In the genomic region with DNA sequence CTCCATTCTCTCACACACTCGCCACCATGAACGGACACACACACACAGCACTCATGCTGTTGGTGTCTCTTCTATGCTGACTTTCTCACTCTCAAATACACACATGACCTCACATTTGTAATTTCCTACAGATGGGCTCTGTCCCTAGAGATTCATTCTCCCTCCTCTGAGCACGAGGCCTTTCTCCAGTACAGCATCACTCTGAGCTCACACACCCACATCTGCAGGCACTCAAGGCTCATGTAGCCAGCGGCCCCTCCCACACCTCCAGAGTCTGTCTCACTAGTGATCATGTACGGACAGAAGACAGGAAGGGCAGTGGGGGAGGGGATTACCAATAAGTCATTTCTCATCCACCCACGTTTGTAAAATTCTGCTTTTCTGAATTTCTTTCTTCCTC, we compare ENCODE assay signal across 24 mouse cellular contexts. TPM values are rescaled to one million over a fixed set of nuclear protein-coding genes. Genes with fewer than 3 reads are reported as not detected.
DNase-seq lines count a peak whose midpoint lies in the region; ATAC-seq lines count a peak whose summit lies in the region.
"Had no signal": no experiment of that assay in that cellular context is flagged by ENCODE, and none has a peak within 500 bp of the region (broad histone marks: within the 10 kb centered on the region; RNA-seq: fewer than 3 reads in every experiment).

No protein-coding gene starts in this region.

- WGBS in limb, embryonic 11.5 days: 54% methylated on average over 6 of the region's 6 CpGs
- WGBS in limb, embryonic 10.5 days: 57% methylated on average over 6 of the region's 6 CpGs
- WGBS in embryonic facial prominence, embryonic 14.5 days: 38% methylated on average over 6 of the region's 6 CpGs
- 58% methylated on average over 6 of the region's 6 CpGs for WGBS in neural tube, embryonic 11.5 days

- peak; percentile 23 for DNase-seq in limb, embryonic 11.5 days (ENCODE audit: low spot score)
- no peak for DNase-seq in limb, embryonic 10.5 days (ENCODE audit: low spot score)
- peak; percentile 54 for DNase-seq in NIH3T3 (ENCODE audit: low read depth)
- peak; percentile 60 for DNase-seq in embryonic facial prominence, embryonic 14.5 days (ENCODE audit: low spot score)
- peak; percentile 19 for DNase-seq in neural tube, embryonic 11.5 days (ENCODE audit: low spot score)
- DNase-seq in right cerebral cortex, postnatal 4 days: no peak
- DNase-seq in right cerebral cortex, adult 18-20 months: no peak
- DNase-seq in heart, adult 11 months: no peak
- DNase-seq: adrenal gland, postnatal 10 days; cerebellum, adult 9-11 months; gastrocnemius, postnatal 36 days; heart, postnatal 14 days; lung, adult 2 months; lung, postnatal 4 days; spleen, adult 18-20 months; thymus, postnatal 4 days had no signal

- no peaks in the 10 kb centered on the region for H3K36me3 ChIP-seq in limb, embryonic 11.5 days (ENCODE audit: control insufficient read depth, insufficient read depth, low read length)
- no peaks in the 10 kb centered on the region for H3K36me3 ChIP-seq in limb, embryonic 10.5 days
- no peaks in the 10 kb centered on the region for H3K36me3 ChIP-seq in embryonic facial prominence, embryonic 14.5 days (ENCODE audit: control insufficient read depth, insufficient read depth, low read length)
- no peaks in the 10 kb centered on the region for H3K36me3 ChIP-seq in neural tube, embryonic 11.5 days (ENCODE audit: control insufficient read depth, insufficient read depth, low read length)
- H3K36me3 ChIP-seq: heart, embryonic 10.5 days; hindbrain, embryonic 15.5 days; kidney, embryonic 15.5 days; liver, embryonic 12.5 days; midbrain, embryonic 10.5 days had no signal

- no peaks in the 10 kb centered on the region for H3K27me3 ChIP-seq in limb, embryonic 11.5 days (ENCODE audit: control insufficient read depth, insufficient read depth, low read length)
- H3K27me3 ChIP-seq in limb, embryonic 10.5 days (ENCODE audit: low read depth, poor library complexity, severe bottlenecking): no peaks in the 10 kb centered on the region
- H3K27me3 ChIP-seq in embryonic facial prominence, embryonic 14.5 days (replicated peaks; ENCODE audit: control insufficient read depth, insufficient read depth, low read length): no peaks in the 10 kb centered on the region
- H3K27me3 ChIP-seq in neural tube, embryonic 11.5 days (ENCODE audit: control insufficient read depth, insufficient read depth, low read length): no peaks in the 10 kb centered on the region
- H3K27me3 ChIP-seq: hindbrain, embryonic 15.5 days; kidney, embryonic 15.5 days; liver, embryonic 12.5 days had no signal

- no peaks in the 10 kb centered on the region for H3K9me3 ChIP-seq in limb, embryonic 11.5 days (ENCODE audit: control insufficient read depth, low read length)
- H3K9me3 ChIP-seq in limb, embryonic 10.5 days (replicated peaks): no peaks in the 10 kb centered on the region
- no peaks in the 10 kb centered on the region for H3K9me3 ChIP-seq in embryonic facial prominence, embryonic 14.5 days (ENCODE audit: control insufficient read depth, low read length)
- no peaks in the 10 kb centered on the region for H3K9me3 ChIP-seq in neural tube, embryonic 11.5 days (ENCODE audit: control insufficient read depth, low read length)
- H3K9me3 ChIP-seq: heart, embryonic 10.5 days; hindbrain, embryonic 15.5 days; kidney, embryonic 15.5 days; liver, embryonic 12.5 days; midbrain, embryonic 10.5 days had no signal

- no peaks in the 10 kb centered on the region for H3K4me1 ChIP-seq in limb, embryonic 11.5 days (ENCODE audit: control insufficient read depth, insufficient read depth, low read length)
- H3K4me1 ChIP-seq in limb, embryonic 10.5 days: peaks cover 7% of the 10 kb centered on the region; the same call in 1 of the 2 replicates
- H3K4me1 ChIP-seq in embryonic facial prominence, embryonic 14.5 days (ENCODE audit: control insufficient read depth, insufficient read depth, low read length): no peaks in the 10 kb centered on the region
- no peaks in the 10 kb centered on the region for H3K4me1 ChIP-seq in neural tube, embryonic 11.5 days (ENCODE audit: control insufficient read depth, insufficient read depth, low read length)
- H3K4me1 ChIP-seq: heart, embryonic 10.5 days; hindbrain, embryonic 15.5 days; liver, embryonic 12.5 days; midbrain, embryonic 10.5 days had no signal

- peak; percentile 67; the same call in 1 of the 2 replicates for ATAC-seq in limb, embryonic 11.5 days (ENCODE audit: insufficient number of reproducible peaks, low FRiP score, low TSS enrichment, low read depth)
- ATAC-seq in embryonic facial prominence, embryonic 14.5 days (ENCODE audit: low read depth): peak; percentile 80; the same call in 1 of the 2 replicates
- ATAC-seq in neural tube, embryonic 11.5 days (ENCODE audit: insufficient read depth, low FRiP score, low TSS enrichment): 0 out of 2 replicates have a peak, but pooled peaks have one; percentile 24
- ATAC-seq: activated CD4-positive, CD25-positive, alpha-beta regulatory T cell, adult 4 months; forebrain, embryonic 16.5 days; intestine, embryonic 16.5 days; liver, embryonic 12.5 days had no signal

- no peak overlapping the region for H3K4me3 ChIP-seq in limb, embryonic 11.5 days (ENCODE audit: low read depth, low read length)
- no peak overlapping the region for H3K4me3 ChIP-seq in limb, embryonic 10.5 days
- H3K4me3 ChIP-seq in embryonic facial prominence, embryonic 14.5 days (ENCODE audit: low read depth, low read length): no peak overlapping the region
- H3K4me3 ChIP-seq in neural tube, embryonic 11.5 days (ENCODE audit: low read depth, low read length): no peak overlapping the region
- H3K4me3 ChIP-seq: heart, embryonic 10.5 days; hindbrain, embryonic 15.5 days; kidney, embryonic 15.5 days; liver, embryonic 12.5 days; midbrain, embryonic 10.5 days had no signal

- no peak overlapping the region for H3K27ac ChIP-seq in limb, embryonic 11.5 days (replicated peaks; ENCODE audit: low read depth, low read length)
- H3K27ac ChIP-seq in limb, embryonic 10.5 days: no peak overlapping the region
- H3K27ac ChIP-seq in embryonic facial prominence, embryonic 14.5 days (replicated peaks; ENCODE audit: low read depth, low read length): no peak overlapping the region
- no peak overlapping the region for H3K27ac ChIP-seq in neural tube, embryonic 11.5 days (ENCODE audit: low read depth, low read length)
- H3K27ac ChIP-seq: heart, embryonic 10.5 days; hindbrain, embryonic 15.5 days; kidney, embryonic 15.5 days; liver, embryonic 12.5 days; midbrain, embryonic 10.5 days had no signal

- H3K9ac ChIP-seq in limb, embryonic 11.5 days (ENCODE audit: low read length): no peak overlapping the region
- no peak overlapping the region for H3K9ac ChIP-seq in embryonic facial prominence, embryonic 14.5 days (ENCODE audit: low read depth, low read length)
- no peak overlapping the region for H3K9ac ChIP-seq in neural tube, embryonic 11.5 days (ENCODE audit: low read length)
- H3K9ac ChIP-seq: hindbrain, embryonic 15.5 days; kidney, embryonic 15.5 days; liver, embryonic 12.5 days had no signal

- H3K4me2 ChIP-seq in limb, embryonic 11.5 days (ENCODE audit: low read depth, severe bottlenecking): no peak overlapping the region
- no peak overlapping the region for H3K4me2 ChIP-seq in embryonic facial prominence, embryonic 14.5 days (ENCODE audit: low read depth, low read length)
- H3K4me2 ChIP-seq in neural tube, embryonic 11.5 days (ENCODE audit: low read depth): no peak overlapping the region
- H3K4me2 ChIP-seq: hindbrain, embryonic 15.5 days; kidney, embryonic 15.5 days; liver, embryonic 12.5 days had no signal

RNA-seq across cellular contexts. Expression of a gene that starts 50.3 kb away (rescaled TPM):
- polyA plus RNA-seq in limb, embryonic 11.5 days (2014; fragmentation: Nextera tagmentation; extraction: Ambion mirVana): 0.27 and 0.38 TPM in 2 replicates
- 0.10 and 0.26 TPM in 2 replicates for polyA plus RNA-seq in limb, embryonic 10.5 days (2016; fragmentation: Nextera tagmentation; extraction: Ambion mirVana)
- 2.6 and 2.9 TPM in 2 replicates for polyA plus RNA-seq in embryonic facial prominence, embryonic 14.5 days (2014; fragmentation: Nextera tagmentation; extraction: Ambion mirVana)
- polyA plus RNA-seq in neural tube, embryonic 11.5 days (2014; fragmentation: Nextera tagmentation; extraction: Ambion mirVana): 3.2 and 3.4 TPM in 2 replicates
- polyA plus RNA-seq: activated CD4-positive, CD25-positive, alpha-beta regulatory T cell, adult 4 months had no signal

Comparison
In these comparisons a context has a peak if more than half of its experiments do, and no peak if none do; other contexts are left out.
1. DNase-seq: peak in limb, embryonic 11.5 days (single experiment), NIH3T3 (single experiment), embryonic facial prominence, embryonic 14.5 days (single experiment) and neural tube, embryonic 11.5 days (single experiment); none in limb, embryonic 10.5 days (single experiment), right cerebral cortex, postnatal 4 days (single experiment), right cerebral cortex, adult 18-20 months (single experiment) and heart, adult 11 months (single experiment).
2. ATAC-seq: peak in every context shown above with its lines; median percentile 80 in embryonic facial prominence, embryonic 14.5 days; 67 in limb, embryonic 11.5 days; 24 in neural tube, embryonic 11.5 days.